ENCODE assay signal across 17 mouse cellular contexts in the genomic region with DNA sequence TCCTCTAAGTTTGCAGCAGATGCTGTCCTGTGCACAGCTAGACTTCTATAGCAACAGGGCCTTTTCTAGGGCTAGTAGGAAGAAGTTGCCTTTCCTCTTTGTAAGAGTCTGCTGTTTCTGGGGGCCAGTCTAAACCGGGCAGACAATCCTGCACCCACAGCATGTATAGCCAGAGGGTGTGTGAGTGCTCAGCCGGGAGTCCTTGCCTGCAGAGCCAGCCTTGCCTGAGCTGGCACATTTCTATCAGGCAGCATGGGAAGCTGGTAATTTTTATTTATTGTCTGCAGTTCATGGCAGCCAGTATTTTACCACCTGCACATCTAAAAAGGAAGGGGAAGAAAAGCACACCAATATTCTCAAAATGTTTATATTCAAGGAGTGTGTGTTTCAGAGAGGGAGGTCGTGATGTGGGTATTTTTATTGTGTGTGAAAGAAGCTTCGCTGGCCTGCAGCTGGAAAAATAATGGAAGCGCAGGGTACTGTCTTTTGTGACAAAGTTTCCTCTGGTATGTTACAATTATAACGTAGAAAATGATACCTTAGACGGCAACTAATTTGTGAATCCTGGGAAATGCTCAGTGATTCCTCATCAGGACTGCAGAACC.
DNase-seq lines count a peak whose midpoint lies in the region; ATAC-seq and TF ChIP-seq lines count a peak whose summit lies in the region.
"Had no signal": no experiment of that assay in that cellular context is flagged by ENCODE, and none has a peak within 500 bp of the region (broad histone marks: within the 10 kb centered on the region; RNA-seq: fewer than 3 reads in every experiment).

No protein-coding gene starts in this region.

- no peak overlapping the region for H3K4me2 ChIP-seq in neural tube, embryonic 11.5 days (ENCODE audit: low read depth)
- no peak overlapping the region for H3K4me2 ChIP-seq in forebrain, postnatal 0 days (ENCODE audit: low read depth)
- peak overlapping the region; percentile 6; the same call in 1 of the 2 replicates for H3K4me2 ChIP-seq in midbrain, embryonic 11.5 days
- H3K4me2 ChIP-seq: limb, embryonic 13.5 days; neural tube, embryonic 12.5 days had no signal

- 8% methylated on average over 7 of the region's 7 CpGs for WGBS in neural tube, embryonic 11.5 days
- WGBS in forebrain, postnatal 0 days = 7% methylated on average over 7 of the region's 7 CpGs
- WGBS in midbrain, embryonic 11.5 days = 8% methylated on average over 7 of the region's 7 CpGs
- WGBS in cerebellum, adult 2 months = 23% methylated on average over 7 of the region's 7 CpGs

- peak; percentile 12 for DNase-seq in neural tube, embryonic 11.5 days (ENCODE audit: low spot score)
- no peak for DNase-seq in neural tube, embryonic 10.5 days (ENCODE audit: extremely low spot score, low spot score)
- DNase-seq in forebrain, postnatal 0 days = no peak
- no peak for DNase-seq in midbrain, embryonic 11.5 days (ENCODE audit: low spot score, missing footprints)
- peak; percentile 8 for DNase-seq in telencephalon, adult 2 months (ENCODE audit: low read depth, low spot score)
- DNase-seq in testis, postnatal 10 days (ENCODE audit: low spot score) = no peak
- DNase-seq in cerebellum, adult 2 months = no peak
- DNase-seq in urinary bladder, postnatal 14 days (ENCODE audit: low spot score) = no peak
- DNase-seq: adrenal gland, postnatal 25 days; cerebellum, adult 11 months; kidney, postnatal 25 days; lung, adult 2 months; thymus, adult 18-20 months had no signal

- no peak for TF ChIP-seq CTCF in forebrain, postnatal 0 days (IDR thresholded peaks at IDR 0.05; ENCODE audit: low read depth)
- no peak for TF ChIP-seq CTCF in cerebellum, adult 2 months (IDR thresholded peaks at IDR 0.05; ENCODE audit: borderline replicate concordance, insufficient read depth, low read depth, low read length)

- no peak overlapping the region for H3K9ac ChIP-seq in neural tube, embryonic 11.5 days (ENCODE audit: low read length)
- H3K9ac ChIP-seq in forebrain, postnatal 0 days = peak overlapping the region; percentile 10; the same call in 1 of the 2 replicates
- no peak overlapping the region for H3K9ac ChIP-seq in midbrain, embryonic 11.5 days (ENCODE audit: low read length)
- H3K9ac ChIP-seq: limb, embryonic 13.5 days; neural tube, embryonic 12.5 days had no signal

- no peak for TF ChIP-seq POLR2A in cerebellum, adult 2 months (IDR thresholded peaks at IDR 0.05; ENCODE audit: borderline replicate concordance, insufficient read depth, low read length)

- H3K27ac ChIP-seq in neural tube, embryonic 11.5 days (ENCODE audit: low read depth, low read length) = no peak overlapping the region
- H3K27ac ChIP-seq in forebrain, postnatal 0 days (ENCODE audit: low read depth, low read length) = no peak overlapping the region
- no peak overlapping the region for H3K27ac ChIP-seq in midbrain, embryonic 11.5 days (ENCODE audit: low read depth, low read length)
- H3K27ac ChIP-seq in cerebellum, adult 2 months (ENCODE audit: insufficient read depth, low read length) = no peak overlapping the region
- H3K27ac ChIP-seq: limb, embryonic 13.5 days; neural tube, embryonic 12.5 days had no signal

- 0 out of 2 replicates have a peak, but pooled peaks have one; percentile 13 for ATAC-seq in neural tube, embryonic 11.5 days (ENCODE audit: insufficient read depth, low FRiP score, low TSS enrichment)
- no peak for ATAC-seq in forebrain, postnatal 0 days
- peak; percentile 59; the same call in 1 of the 2 replicates for ATAC-seq in midbrain, embryonic 11.5 days (ENCODE audit: low FRiP score)
- ATAC-seq: intestine, postnatal 0 days had no signal

- no peak overlapping the region for H3K4me3 ChIP-seq in neural tube, embryonic 11.5 days (ENCODE audit: low read depth, low read length)
- H3K4me3 ChIP-seq in forebrain, postnatal 0 days (ENCODE audit: low read depth, low read length) = no peak overlapping the region
- H3K4me3 ChIP-seq in midbrain, embryonic 11.5 days (ENCODE audit: low read depth, low read length) = no peak overlapping the region
- H3K4me3 ChIP-seq in cerebellum, adult 2 months (replicated peaks; ENCODE audit: insufficient read depth, low read depth, low read length) = no peak overlapping the region
- H3K4me3 ChIP-seq: limb, embryonic 13.5 days; megakaryocyte, embryonic 14.5 days; neural tube, embryonic 12.5 days had no signal

- H3K4me1 ChIP-seq in neural tube, embryonic 11.5 days (ENCODE audit: control insufficient read depth, insufficient read depth, low read length) = peaks cover 6% of the 10 kb centered on the region; the same call in 1 of the 2 replicates
- peaks cover 7% of the 10 kb centered on the region; the same call in 1 of the 2 replicates for H3K4me1 ChIP-seq in forebrain, postnatal 0 days (ENCODE audit: insufficient read depth)
- H3K4me1 ChIP-seq in midbrain, embryonic 11.5 days (ENCODE audit: control insufficient read depth, insufficient read depth, low read length) = peaks cover 7% of the 10 kb centered on the region
- no peaks in the 10 kb centered on the region for H3K4me1 ChIP-seq in cerebellum, adult 2 months (ENCODE audit: control insufficient read depth, insufficient read depth, low read length)
- H3K4me1 ChIP-seq: megakaryocyte, embryonic 14.5 days had no signal

- no peaks in the 10 kb centered on the region for H3K9me3 ChIP-seq in neural tube, embryonic 11.5 days (ENCODE audit: control insufficient read depth, low read length)
- H3K9me3 ChIP-seq in forebrain, postnatal 0 days (ENCODE audit: low read length) = no peaks in the 10 kb centered on the region
- H3K9me3 ChIP-seq in midbrain, embryonic 11.5 days (ENCODE audit: control insufficient read depth, low read length) = no peaks in the 10 kb centered on the region; the same call in 1 of the 2 replicates
- H3K9me3 ChIP-seq: neural tube, embryonic 12.5 days had no signal

- no peaks in the 10 kb centered on the region for H3K36me3 ChIP-seq in neural tube, embryonic 11.5 days (ENCODE audit: control insufficient read depth, insufficient read depth, low read length)
- no peaks in the 10 kb centered on the region for H3K36me3 ChIP-seq in forebrain, postnatal 0 days (ENCODE audit: insufficient read depth)
- no peaks in the 10 kb centered on the region for H3K36me3 ChIP-seq in midbrain, embryonic 11.5 days (ENCODE audit: control insufficient read depth, insufficient read depth, low read length)
- H3K36me3 ChIP-seq: limb, embryonic 13.5 days; neural tube, embryonic 12.5 days had no signal

- H3K27me3 ChIP-seq in neural tube, embryonic 11.5 days (ENCODE audit: control insufficient read depth, insufficient read depth, low read length) = no peaks in the 10 kb centered on the region
- no peaks in the 10 kb centered on the region for H3K27me3 ChIP-seq in forebrain, postnatal 0 days (ENCODE audit: insufficient read depth, low read length)
- H3K27me3 ChIP-seq in midbrain, embryonic 11.5 days (ENCODE audit: control insufficient read depth, insufficient read depth, low read length) = no peaks in the 10 kb centered on the region; the same call in 1 of the 2 replicates
- no peaks in the 10 kb centered on the region for H3K27me3 ChIP-seq in cerebellum, adult 2 months (ENCODE audit: control insufficient read depth, insufficient read depth, low read length)
- H3K27me3 ChIP-seq: limb, embryonic 13.5 days; megakaryocyte, embryonic 14.5 days; neural tube, embryonic 12.5 days had no signal

Comparison
In these comparisons a context has a peak if more than half of its experiments do, and no peak if none do; other contexts are left out.
1. DNase-seq: peak in neural tube, embryonic 11.5 days (single experiment) and telencephalon, adult 2 months (single experiment); none in neural tube, embryonic 10.5 days (single experiment), forebrain, postnatal 0 days (single experiment), midbrain, embryonic 11.5 days (single experiment), testis, postnatal 10 days (single experiment), cerebellum, adult 2 months (0 of 2) and urinary bladder, postnatal 14 days (single experiment).